Mouse (Mus musculus) brain, adult 2 months (tissue): ENCODE measurements around the gene Dock4.

ENCODE experiments used
- DNase-seq: peaks from one replicate; pipeline ENCODE4 v3.0.0; 2011; ENCODE audit warnings: low read depth, low spot score

Gene Dock4

DNA sequence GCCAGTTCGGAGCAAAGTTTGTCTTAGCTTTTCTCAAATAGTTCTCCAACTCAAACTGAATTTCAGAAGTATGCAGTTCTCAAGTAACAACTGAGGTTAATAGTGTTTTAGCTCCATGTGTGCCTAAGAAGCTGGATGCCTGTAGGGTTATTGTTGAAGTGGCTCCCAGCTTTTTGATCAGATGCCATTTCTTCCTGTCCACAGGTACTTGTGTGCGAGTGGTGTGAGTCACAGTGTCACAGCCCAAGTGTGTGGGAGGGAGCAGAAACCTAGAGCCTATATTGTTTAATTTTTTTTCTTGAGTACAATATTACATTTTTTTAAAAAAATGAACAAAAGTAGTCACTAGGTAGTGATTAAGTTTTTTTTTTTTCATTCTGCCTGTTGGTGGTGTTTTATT, 313.5 kb downstream of the Dock4 start:
- no peak for DNase-seq

DNA sequence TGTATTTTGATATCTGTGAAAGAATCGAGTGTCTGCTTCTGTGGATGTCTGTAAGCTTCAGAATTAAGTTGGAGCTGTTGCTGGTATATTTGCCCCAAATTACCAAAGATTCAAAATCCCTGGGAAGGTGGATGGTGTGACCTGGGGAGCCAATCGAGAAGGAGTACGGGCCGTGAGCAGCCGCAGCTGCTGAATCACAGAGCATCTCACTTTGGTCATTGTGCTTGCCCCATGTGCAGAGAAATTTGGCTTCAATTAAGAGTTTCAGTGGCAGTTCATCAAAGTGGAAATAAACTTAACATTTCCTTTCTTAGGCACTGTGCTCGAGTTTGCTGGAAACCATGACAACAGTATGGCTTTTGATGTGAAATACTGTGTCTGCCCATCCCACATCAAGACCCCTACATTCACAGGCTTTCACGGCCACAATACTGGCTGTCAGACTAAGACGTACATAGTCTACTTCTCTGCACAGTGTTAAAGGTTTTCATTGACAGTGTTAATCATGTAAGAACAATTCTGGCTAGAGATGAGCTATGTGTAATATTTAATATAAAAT, 321.6 kb downstream of the Dock4 start:
- DNase-seq: no peak

DNA sequence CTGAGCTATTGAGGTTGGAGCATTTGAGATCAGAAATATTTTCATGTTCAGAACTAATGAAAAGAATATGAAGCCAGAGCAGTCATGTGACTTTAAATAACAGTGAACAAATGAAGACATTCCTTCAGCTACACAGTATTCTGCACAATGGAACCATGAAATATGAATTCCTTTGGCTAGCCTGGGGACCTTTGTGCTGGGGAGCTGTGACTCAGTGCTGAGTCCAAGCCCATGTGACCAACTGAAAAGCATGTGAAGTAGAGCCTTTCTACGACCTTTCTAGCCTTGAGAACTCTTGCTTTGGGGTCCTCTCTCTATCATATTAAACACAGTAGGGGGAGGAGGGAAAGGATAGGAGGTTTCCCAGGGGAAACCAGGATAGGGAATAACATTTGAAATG, 327.3 kb downstream of the Dock4 start:
- DNase-seq: no peak

DNA sequence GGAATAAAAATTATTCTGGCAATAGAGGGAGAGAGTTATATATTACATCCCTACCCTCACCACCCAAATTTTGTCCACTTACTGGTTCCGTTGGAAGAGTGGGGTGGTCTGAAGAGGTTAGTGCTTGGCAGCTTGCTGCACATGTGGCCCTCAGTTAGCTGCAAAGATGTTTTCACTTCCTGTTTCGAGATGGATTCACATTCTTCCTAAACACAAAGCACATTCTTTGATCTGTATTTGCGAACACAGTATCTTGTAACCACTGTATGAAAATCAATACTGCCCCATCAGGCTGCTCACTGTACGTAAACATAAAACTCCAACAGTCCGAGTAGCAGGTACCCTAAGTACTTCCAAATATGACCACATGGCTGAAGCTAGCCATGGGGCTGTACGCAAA, 335.8 kb downstream of the Dock4 start:
- no peak for DNase-seq

DNA sequence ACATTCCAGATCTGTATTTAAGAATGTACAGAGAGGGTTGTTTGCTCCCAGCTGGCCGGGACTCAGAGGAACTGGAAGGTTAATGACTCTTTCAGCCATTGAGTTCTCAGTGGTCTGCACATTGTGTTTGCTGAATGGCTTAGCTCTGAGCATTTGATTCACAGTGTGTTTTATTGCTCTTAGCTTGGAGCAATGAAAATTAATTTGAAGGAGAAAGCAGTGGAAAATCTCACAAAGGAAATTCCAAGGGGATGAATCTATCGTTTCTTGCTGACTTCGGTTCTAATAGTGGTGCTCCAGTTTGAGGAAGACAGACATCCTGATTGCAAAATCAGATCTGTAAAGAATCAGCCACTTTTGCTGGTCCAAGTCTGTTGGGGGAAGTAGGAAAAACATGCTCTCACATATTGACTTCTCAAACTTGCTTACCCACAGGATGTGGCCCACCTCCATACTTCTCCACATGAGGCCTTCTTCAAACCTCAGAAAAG, 342.9 kb downstream of the Dock4 start:
- no peak for DNase-seq

DNA sequence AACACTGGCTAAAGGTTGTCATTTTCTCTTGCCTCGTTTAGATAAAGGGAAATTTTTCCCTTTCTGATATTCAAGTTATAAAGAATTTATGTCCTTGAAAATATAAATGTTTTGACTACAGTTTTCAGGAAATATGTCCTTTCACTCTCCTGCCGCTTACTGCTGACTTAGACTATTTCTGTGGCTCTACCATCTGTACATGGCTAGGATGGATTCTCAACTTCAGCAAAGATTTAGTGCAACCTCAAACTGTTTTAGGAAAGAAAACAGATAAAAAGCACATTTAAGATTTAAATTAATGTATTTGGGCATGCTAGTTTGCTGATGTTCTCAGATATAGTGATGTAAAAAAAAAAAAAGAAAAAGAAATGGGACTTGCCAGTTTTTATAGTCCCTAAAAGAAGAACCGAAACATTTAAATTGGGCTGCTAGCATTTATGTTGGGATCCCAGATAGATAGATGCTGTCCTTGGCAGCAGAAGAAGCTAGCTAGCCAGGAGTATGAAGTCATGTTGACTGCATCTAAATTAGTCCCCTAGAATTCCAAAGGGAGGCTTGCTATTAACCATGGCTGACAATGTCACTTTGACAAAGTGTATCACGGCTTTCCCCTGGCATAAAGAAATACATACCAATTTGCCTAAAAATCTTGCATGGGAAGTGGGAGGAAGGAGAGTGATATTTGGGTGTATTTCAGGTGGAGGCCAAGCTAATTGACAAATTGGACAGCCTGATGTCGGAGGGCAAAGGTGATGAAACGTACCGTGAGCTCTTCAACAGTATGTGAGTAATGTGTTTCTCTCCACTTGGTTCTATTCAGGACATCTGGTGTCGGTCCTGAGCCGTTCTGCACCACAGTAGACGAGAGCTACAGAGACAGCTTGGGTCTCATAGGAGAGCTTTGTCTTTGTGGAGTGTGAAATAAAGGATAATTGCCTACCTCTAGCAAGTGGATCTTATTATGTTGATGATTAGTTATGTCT, 343.9 kb downstream of the Dock4 start:
- peak; percentile 78 for DNase-seq

DNA sequence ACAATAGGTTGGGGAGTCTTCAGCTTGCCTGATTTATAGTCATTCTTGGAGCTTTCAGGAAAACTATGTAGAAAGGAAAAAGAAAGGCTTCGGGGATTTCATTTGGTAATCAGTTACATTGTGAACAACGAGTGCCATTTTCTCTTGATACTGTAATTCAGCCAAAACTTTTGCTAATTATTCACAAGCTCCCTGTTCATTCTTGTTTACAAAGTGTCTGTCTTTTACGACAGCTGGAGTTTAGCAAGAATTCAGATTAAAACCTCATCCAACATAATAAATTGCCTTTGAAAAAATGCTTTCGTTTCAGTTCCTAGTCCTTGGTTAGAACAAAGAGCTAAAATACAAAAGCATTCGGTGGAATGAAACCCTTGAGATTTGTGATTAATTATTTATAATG, 345.5 kb downstream of the Dock4 start:
- DNase-seq: no peak

DNA sequence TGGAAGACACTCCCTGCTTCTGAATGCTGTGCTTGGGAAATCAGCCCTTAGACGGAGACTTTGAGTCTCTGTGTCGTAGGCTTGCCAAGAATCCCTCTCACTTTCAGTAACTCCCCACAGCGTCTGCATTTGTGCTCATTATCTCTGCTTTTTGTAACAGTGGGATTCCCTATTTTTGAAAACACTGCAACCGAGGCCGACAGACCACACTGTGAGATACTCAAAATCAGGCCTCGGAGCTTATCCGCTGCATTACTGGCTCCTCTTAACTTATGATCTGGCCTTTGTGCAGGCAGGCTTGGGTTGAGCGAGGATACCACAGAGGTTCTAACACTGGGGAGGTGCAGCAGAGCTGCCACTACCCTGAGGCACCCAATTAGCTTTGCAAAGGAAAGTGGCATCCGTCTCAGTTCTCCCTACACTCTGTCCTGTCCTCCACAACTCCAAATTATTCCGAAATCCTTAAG, 346.5 kb downstream of the Dock4 start:
- DNase-seq: peak; percentile 68

DNA sequence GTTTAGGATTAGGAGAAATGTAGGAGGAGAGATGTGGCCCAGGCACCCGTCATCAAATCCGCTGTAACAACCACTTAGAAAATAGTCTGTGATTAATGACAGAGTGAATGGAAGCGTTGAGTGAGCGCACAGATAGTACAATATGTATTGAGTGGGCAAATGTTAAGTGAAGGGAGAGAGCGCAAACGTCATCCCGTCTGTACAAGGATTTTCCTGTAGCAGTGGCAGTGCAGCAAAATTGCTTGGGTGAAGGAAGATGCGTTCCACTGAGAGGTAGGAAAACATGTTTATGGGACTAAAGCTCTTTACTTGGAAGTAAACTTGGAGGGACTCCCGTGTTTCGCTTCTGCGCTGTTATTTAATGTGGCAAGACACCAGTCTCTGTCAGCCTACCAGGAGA, 348.3 kb downstream of the Dock4 start:
- peak; percentile 63 for DNase-seq

DNA sequence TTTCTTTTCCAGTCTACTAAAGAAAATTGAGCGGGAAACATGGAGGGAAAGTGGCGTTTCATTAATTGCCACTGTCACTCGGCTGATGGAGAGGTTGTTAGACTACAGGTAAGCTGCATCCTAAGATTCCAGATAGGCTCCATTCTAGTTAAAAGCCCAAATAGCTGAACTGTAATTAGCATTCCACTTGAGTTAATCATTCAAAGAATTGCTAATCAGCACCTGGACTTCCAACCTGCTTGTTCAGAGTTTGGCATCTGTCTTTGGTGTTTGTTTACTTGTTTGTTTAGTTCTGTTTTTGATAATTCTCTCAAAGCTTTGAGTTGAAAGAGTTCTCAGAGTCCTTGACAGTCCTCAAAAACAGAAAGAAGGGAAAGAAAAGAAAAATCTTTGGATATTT, 349.0 kb downstream of the Dock4 start:
- no peak for DNase-seq

DNA sequence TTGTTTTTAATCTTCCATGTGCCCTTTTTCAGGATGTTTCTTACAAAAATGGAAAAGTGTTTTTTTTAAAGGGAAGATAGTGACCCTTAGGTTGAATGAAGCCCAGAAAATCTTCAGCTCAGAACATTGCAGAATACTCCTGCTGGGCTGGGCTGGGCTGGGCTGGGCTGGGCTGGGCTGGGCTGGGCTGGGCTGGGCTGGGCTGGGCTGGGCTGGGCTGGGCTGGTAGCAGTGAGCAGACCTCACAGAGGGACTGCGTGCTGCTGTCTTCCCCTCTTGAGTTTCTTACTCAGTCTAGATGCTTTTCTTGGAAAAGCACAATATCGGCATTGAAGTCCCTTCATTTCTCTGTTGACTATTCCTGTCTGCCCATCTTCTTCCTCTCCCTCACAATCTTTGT, 350.0 kb downstream of the Dock4 start:
- no peak for DNase-seq

DNA sequence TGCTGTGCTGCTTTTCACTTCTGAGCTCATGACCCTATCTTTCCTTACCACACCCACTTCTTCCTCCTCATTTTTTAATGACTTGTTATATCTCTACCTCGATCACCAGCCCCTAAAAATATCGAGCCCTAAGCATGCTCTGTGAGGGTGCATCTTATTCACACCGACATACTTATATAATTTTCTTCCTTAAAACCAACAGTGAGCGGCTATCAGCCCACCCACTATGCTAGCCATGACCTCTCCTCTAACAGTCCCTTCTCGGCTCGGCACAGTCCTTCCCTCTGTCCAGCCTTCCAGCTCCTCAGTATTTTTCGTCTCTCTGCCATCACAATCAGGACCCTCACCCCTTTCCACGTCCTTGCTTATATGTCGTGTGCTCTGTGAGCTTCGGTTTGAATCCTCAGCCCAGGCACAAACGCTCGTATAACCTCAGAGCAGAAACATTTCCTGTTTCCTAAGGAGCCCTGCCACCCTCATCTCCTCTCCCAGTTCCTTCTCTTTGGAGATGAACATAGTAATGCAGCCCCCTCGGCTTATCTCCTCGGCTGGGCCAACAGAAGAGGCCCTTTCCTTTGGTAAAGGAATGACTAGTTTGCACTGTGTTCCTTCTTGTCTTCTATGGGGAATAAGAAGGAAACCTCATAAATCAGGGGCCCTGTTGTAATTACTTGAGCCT, 351.2 kb downstream of the Dock4 start:
- no peak for DNase-seq

DNA sequence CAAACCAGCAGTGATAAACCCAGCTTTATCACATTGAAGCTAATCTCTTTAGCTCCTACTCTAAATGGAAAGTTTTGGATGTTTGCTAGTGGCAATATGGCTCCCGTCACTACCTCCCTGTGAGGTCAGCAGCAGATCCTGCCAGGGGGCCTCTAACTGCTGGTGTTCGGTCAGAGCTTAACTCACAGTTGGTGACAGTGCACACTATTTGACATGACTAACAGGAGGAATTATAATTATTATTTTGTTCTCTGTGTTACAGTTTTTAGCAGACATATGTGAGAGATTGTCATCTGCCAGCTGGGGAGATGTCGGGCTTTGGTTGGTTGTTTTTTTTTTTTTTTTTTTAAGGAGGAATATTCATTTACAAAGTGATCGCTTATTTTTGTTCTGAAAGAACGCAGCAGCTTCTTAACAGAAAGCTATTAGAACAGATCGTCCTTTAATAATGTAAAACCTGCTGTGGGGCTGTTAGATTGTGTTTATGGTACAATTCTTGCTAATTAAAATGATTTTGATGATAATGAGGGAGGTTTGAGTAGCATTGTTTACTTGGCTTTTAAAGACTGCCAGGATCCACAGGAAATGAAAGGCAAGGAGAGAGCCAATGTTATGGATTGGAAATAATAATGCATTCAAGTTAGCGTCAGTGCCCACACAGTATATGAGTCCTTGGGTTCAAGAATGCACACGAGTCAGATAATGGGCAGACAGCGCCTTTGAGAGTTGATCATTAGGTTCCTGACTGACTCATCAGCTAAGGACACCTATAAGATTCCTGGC, 352.0 kb downstream of the Dock4 start:
- DNase-seq: no peak

DNA sequence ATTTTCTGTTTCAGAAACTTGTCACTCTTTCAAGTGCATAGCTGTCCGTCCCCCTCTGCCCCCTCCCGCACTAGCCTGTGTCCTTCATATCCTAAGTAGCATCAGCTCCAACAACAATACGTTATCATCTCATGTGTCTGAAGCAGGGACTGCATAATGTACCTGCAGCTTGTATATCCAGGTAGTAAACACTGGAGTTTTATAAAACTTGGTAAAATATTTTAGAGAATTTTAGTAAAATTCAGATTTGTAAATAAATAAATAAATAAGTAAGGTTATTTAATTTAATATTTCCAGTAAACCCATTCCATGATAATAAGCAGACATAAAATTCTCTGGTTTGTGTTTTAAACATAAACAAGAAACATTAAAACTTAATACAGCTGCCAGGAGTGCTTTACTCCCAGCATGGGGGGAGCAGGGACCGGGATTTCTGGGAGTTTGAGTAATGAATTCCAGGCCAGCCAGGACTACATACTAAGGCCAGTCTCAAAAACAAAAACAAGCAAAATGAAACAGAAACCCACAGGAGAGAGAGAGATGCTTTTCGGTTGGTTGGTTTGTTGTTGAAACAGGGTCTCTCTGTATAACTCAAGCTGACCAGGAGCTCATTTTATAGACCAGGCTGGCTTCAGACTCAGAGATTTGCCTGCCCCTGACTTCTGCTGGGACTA, 352.7 kb downstream of the Dock4 start:
- no peak for DNase-seq

DNA sequence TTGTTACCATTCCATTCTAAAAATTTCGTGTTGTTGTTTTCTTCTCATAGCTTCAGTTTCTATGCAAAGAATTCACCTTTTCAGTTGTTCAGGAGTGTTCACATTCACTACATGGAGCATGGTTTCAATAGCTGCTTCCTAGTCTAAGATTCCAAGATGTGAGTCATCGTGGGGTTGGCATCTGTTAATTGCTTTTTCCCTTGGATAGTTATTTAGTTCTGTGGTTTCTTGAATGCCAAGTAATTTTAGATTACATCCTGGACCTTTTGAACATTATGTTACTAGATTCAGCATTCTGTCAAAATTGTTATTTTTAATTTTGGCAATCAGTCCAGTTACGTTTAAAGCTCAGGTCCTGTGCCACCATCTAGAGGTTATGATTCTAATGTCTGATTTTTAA, 355.7 kb downstream of the Dock4 start:
- DNase-seq: peak; percentile 84

DNA sequence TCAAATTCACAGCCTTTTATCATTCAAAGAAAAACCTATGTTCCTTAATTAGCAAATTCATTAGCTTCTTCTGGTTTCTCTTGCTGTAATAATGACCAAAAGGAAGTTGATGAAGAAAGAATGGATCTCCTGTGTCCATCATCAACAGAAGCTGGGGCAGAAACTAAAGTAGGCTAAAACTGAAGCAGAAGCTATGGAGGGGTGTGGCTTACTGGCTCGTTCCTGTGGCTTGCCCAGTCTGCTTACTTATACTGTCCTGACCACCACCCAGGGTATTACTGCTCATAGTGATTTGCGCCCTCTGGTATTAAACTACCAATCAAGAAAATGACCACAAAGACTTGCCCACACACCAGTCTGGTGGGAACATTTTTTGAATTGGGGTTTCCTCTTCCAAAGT, 359.5 kb downstream of the Dock4 start:
- no peak for DNase-seq

DNA sequence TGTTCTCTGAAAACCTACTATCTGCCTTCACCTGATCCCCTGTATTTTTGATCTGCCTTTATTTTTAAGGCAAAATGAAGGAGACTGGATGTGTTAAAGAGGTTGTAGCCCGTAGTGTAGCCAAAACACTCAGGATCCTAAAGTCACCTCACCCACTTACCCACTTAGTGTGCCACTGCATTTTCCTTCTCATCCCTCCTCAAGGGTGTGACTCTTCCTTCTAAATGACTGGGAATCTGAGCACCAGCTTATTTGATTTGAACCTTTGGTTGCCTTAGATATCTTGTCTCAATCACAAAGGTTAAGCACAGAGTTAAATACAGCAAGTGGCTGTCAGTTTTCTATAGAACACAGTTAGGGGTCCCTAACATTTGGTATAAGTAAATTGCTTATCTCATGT, 362.2 kb downstream of the Dock4 start:
- DNase-seq: no peak

DNA sequence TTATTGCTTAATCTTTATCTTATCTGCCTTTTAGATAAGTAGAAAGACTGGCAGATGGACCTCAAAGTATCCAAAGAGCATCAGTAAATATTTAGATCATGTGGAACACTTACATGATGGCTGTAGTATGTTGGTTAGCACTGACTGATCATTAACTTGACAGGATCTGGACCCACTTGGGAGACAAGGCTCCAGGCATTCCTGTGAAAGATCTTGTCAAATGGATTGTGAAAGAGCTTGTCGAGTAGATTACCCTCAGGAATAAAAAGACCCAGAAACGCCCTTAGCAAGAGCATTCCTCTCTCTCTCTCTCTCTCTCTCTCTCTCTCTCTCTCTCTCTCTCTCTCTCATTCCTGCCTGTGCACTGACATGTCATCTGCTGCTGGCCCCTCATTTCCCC, 367.7 kb downstream of the Dock4 start:
- DNase-seq: no peak

DNA sequence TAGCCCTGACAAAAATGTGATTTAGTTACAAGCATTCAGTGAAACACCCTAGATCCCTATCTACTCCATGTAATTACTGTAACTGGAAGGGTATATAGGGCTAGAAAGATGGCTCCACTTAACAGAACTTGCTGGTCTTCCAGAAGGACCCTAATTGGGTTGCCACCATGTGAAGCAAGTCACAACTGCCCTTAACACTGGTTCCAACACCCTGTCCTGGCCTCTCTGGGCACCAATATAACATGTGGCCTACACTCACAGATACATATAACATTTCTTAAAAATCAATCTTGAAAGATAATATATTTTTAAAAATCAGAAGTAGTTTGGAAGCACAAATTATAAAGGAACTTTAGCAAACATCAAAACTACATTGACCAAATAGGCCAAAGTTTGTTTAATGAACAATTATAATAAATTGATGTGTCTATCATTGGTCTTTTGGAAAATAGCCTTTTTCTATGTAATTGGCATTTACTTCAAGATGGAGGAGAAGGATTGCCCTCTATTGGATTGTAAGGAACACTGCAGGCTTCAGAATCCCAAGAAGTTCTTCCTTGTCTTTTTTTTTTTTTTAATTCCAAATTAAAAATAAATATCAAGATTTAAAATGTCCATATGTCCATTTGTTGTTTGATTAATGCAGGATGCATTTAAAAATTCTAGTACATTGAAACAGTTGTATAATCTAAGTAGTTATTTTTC, 369.1 kb downstream of the Dock4 start:
- peak; percentile 68 for DNase-seq

DNA sequence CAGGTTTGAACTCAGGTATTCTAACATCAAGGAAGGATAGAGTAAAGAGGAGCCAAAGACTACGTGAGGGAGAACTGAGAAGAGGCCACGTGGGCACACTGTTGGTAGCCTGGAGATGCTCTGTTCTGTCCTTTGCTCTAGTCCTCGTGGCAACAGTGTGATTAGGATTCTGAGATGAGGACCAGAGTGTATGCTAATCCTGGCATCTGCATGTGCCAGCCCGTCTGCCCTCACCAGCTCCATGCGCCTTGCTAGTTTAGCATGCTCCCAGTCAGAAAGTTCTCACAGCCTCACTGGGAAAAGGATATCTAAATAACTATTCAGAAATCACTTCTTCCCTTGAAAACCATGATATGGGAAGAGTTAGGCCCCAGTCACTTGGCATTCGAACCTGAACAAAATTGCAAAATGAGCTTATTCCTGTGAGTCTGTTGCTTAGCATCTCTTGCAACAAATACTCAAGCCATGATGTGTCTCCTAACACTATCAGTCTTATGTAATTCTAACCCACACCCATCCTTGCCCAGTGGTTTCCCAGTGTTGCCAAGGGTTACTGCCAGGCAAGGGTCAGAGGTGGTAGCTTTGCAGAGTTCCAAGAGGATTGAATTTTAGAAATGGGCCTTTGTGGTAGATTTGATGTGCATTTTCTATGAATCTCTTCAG, 372.4 kb downstream of the Dock4 start:
- no peak for DNase-seq
